Mouse (Mus musculus): Measurements from ENCODE around the gene Grip2. TPM values are rescaled to one million over a fixed set of nuclear protein-coding genes. Genes with fewer than 3 reads are reported as not detected.

Gene Grip2
- polyA plus RNA-seq, 1 experiment from 2014 or later, result 0.46 TPM

DNA sequence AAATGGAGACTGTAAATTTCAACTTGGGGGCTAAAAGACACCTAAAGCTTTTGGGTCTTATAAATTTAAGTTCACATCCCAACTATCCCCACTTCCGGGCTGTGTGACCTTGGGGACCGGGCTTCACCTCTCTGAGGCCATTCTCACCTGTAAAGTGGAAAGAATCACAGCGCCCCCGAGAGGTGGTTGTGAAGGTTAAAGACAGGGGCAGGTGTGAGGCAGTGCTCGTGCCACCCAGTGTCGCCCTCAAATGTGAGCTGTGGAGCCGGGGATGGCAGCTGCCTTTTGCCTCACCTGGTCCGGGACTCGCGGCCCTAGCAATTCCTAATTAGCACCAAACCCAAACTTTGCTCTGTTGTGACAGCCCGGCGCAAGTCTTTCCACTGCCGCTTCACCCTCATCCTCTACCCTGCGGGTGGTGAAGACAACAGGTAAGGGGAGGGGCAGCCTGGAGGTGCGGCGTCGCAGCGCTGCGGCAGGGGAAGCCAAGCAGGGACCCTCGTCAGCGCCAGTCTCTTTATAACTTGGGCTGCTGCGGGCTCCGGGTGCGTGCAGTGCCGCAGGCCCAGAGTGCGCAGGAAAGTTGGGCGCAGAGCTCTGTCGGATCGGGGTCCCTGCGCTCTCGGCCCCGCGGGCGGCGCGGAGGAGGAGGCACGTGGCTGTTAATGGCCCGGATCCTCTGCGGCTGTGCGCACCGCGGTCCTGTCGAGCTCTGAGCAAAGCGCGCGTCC lies 16.0 kb upstream of the Grip2 start:
- Histone ChIP-seq H3K27me3 (ENCODE audit: control insufficient read depth, insufficient read depth, low read length) (peaks cover 28% of the 10 kb centered on the region), H3K36me3 (ENCODE audit: control insufficient read depth, insufficient read depth, low read length) (no peaks in the 10 kb centered on the region), H3K9ac (ENCODE audit: low read length) (peak overlapping the region; percentile 53), H3K4me2 (peak overlapping the region; percentile 94), H3K9me3 (ENCODE audit: control insufficient read depth, low read length) (no peaks in the 10 kb centered on the region), H3K27ac (ENCODE audit: low read depth, low read length) (no peak overlapping the region), H3K4me1 (ENCODE audit: control insufficient read depth, insufficient read depth, low read length) (peaks cover 16% of the 10 kb centered on the region), H3K4me3 (ENCODE audit: low read depth, low read length) (peak overlapping the region; percentile 55)
- ATAC-seq (ENCODE audit: low FRiP score) (peak; percentile 31), DNase-seq (ENCODE audit: low spot score, missing footprints) (peak; percentile 92)
- WGBS, result 3% methylated on average over 44 of the region's 46 CpGs

DNA sequence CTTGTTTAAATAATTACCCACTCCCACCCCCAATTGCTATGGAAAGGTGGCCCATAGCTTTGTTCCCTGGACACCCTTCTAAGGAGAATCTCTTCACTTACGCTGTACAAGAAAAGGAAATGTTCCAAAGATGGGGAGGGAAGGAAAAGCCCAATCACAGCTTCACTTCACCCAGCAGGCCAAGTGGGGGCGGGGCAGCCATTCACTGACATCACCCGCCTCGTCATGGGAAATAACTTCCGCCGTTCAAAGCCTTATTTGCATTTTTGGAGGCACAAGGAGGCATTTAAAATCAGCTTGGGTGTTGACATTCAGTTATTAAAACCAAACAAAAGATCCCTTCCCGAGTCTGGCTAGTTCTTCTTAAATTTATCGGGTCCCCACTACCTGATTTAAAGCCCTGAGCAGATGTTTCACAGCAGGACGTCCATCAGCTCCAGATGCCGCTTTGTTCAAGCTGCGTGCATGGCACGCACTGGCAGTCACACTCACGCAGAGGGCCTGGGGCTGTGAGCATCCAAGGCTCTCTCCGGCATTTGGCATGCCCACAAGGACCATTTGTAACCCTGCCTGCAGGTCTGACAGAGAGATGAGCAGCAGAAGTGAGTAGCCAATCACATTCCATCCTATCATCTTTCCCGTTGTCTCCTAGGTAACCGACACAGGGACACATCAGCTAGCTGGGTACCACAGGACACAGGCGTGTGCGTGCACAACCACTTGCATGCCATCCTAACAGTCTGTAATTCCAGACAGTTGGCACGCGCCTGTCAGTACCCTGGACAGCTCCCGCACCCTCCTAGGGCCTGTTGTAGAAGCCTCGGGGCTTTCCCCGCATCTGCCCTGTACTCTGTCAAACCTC lies 12.2 kb upstream of the Grip2 start:
- Histone ChIP-seq H3K27ac (ENCODE audit: low read depth, low read length) (peak overlapping the region; percentile 67), H3K27me3 (ENCODE audit: control insufficient read depth, insufficient read depth, low read length) (peaks cover 24% of the 10 kb centered on the region), H3K9ac (ENCODE audit: low read length) (peak overlapping the region; percentile 51), H3K9me3 (ENCODE audit: control insufficient read depth, low read length) (no peaks in the 10 kb centered on the region), H3K4me1 (ENCODE audit: control insufficient read depth, insufficient read depth, low read length) (peaks cover 16% of the 10 kb centered on the region), H3K4me3 (ENCODE audit: low read depth, low read length) (peak overlapping the region; percentile 22), H3K4me2 (peak overlapping the region; percentile 49), H3K36me3 (ENCODE audit: control insufficient read depth, insufficient read depth, low read length) (no peaks in the 10 kb centered on the region)
- DNase-seq (ENCODE audit: low spot score, missing footprints), result peak; percentile 96
- ATAC-seq (ENCODE audit: low FRiP score), result peak; percentile 81
- WGBS, result 6% methylated on average over 23 of the region's 23 CpGs

DNA sequence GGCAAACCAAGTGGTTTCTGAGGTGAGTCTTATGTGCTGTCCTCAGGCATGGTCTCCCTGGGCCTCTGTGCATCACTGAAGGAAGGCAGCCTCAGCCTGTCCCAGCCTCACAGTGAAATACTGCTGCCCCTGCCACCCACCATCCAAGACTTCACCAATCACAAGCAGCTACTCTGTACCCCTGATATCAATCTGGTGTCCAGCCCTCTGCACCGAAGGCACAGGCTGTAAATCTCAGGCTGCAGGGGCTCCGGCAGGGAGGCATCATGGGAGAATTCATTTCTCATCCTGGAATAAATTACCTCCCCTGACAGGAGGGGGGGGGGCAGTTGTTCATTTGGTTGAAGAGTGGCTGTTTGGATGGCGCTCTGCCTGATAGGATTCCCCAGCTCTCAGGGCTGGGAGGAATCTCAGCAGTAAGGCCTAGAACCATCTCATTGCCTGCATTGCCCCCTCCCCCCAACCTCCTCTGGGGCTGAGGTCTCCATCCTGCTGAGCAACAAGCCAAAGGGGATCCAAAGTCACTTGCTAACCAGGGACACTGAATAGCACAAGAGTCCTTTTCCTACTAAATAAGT lies 5.9 kb upstream of the Grip2 start:
- 83% methylated on average over 3 of the region's 3 CpGs for WGBS
- Histone ChIP-seq H3K27ac (ENCODE audit: low read depth, low read length) (no peak overlapping the region), H3K36me3 (ENCODE audit: control insufficient read depth, insufficient read depth, low read length) (no peaks in the 10 kb centered on the region), H3K4me3 (ENCODE audit: low read depth, low read length) (no peak overlapping the region), H3K9ac (ENCODE audit: low read length) (no peak overlapping the region), H3K4me2 (no peak overlapping the region), H3K9me3 (ENCODE audit: control insufficient read depth, low read length) (no peaks in the 10 kb centered on the region), H3K4me1 (ENCODE audit: control insufficient read depth, insufficient read depth, low read length) (no peaks in the 10 kb centered on the region), H3K27me3 (ENCODE audit: control insufficient read depth, insufficient read depth, low read length) (no peaks in the 10 kb centered on the region)
- ATAC-seq (ENCODE audit: low FRiP score) (no peak), DNase-seq (ENCODE audit: low spot score, missing footprints) (no peak)

GRCm38 (mm10) chr6:91827926-91828325 lies 876 bp upstream of the Grip2 start:
- DNase-seq (ENCODE audit: low spot score, missing footprints), result no peak
- no peak overlapping the region for H3K4me2 ChIP-seq
- no peaks in the 10 kb centered on the region for H3K36me3 ChIP-seq (ENCODE audit: control insufficient read depth, insufficient read depth, low read length)
- H3K4me3 ChIP-seq (ENCODE audit: low read depth, low read length), result no peak overlapping the region
- no peak overlapping the region for H3K27ac ChIP-seq (ENCODE audit: low read depth, low read length)
- H3K4me1 ChIP-seq (ENCODE audit: control insufficient read depth, insufficient read depth, low read length), result no peaks in the 10 kb centered on the region
- no peak overlapping the region for H3K9ac ChIP-seq (ENCODE audit: low read length)
- no peaks in the 10 kb centered on the region for H3K27me3 ChIP-seq (ENCODE audit: control insufficient read depth, insufficient read depth, low read length)
- no peak for ATAC-seq (ENCODE audit: low FRiP score)
- no peaks in the 10 kb centered on the region for H3K9me3 ChIP-seq (ENCODE audit: control insufficient read depth, low read length)
- WGBS, result 86% methylated on average over 5 of the region's 5 CpGs

DNA sequence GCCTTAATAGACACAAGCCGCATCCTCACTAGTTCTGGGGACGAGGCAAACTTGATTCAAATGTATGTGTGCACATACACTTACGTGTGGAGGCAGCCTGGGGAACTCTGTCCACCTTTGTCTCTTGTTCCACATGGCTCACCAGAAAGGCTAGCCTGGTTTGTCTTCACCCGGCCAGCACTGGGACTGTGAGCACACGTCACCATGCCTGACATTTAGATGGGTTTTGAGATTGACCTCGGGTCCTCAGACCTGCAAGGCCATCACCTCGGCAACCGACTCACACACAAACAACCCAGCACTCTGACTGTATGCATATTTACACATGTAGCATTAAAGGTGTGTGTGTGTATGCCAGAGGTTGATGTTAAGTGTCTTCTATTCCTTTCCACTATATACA lies 8.8 kb downstream of the Grip2 start:
- no peaks in the 10 kb centered on the region for H3K36me3 ChIP-seq (ENCODE audit: control insufficient read depth, insufficient read depth, low read length)
- no peaks in the 10 kb centered on the region for H3K9me3 ChIP-seq (ENCODE audit: control insufficient read depth, low read length)
- no peak for ATAC-seq (ENCODE audit: low FRiP score)
- no peak for DNase-seq (ENCODE audit: low spot score, missing footprints)
- H3K4me2 ChIP-seq, result no peak overlapping the region
- no peak overlapping the region for H3K9ac ChIP-seq (ENCODE audit: low read length)
- no peaks in the 10 kb centered on the region for H3K4me1 ChIP-seq (ENCODE audit: control insufficient read depth, insufficient read depth, low read length)
- H3K27ac ChIP-seq (ENCODE audit: low read depth, low read length), result no peak overlapping the region
- no peak overlapping the region for H3K4me3 ChIP-seq (ENCODE audit: low read depth, low read length)
- no peaks in the 10 kb centered on the region for H3K27me3 ChIP-seq (ENCODE audit: control insufficient read depth, insufficient read depth, low read length)
- 79% methylated on average over 8 of the region's 8 CpGs for WGBS

DNA sequence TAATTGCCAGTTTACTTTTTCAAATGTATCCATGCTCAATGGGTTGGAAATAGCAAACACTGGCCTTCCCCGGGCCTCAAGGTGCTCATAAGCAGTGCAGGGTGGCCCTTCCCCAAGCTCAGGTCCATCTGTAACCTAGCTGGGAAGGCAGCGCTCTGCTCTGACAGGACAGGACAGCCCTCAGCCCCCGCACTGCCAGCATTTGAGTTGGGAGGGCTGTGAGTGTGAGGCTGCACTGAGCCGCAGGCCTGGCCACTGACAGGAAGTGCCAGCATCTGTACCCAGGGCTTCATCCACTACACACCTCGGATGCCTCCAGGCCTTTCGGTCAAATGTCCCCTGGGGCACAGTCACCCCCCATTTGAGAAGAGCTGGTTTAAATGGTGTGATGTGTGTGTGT lies 11.1 kb downstream of the Grip2 start:
- WGBS, result 89% methylated on average over 6 of the region's 6 CpGs
- Histone ChIP-seq H3K4me3 (ENCODE audit: low read depth, low read length) (no peak overlapping the region), H3K9me3 (ENCODE audit: control insufficient read depth, low read length) (no peaks in the 10 kb centered on the region), H3K4me1 (ENCODE audit: control insufficient read depth, insufficient read depth, low read length) (no peaks in the 10 kb centered on the region), H3K27me3 (ENCODE audit: control insufficient read depth, insufficient read depth, low read length) (no peaks in the 10 kb centered on the region), H3K9ac (ENCODE audit: low read length) (no peak overlapping the region), H3K4me2 (no peak overlapping the region), H3K27ac (ENCODE audit: low read depth, low read length) (no peak overlapping the region), H3K36me3 (ENCODE audit: control insufficient read depth, insufficient read depth, low read length) (no peaks in the 10 kb centered on the region)
- ATAC-seq (ENCODE audit: low FRiP score) (no peak), DNase-seq (ENCODE audit: low spot score, missing footprints) (no peak)

DNA sequence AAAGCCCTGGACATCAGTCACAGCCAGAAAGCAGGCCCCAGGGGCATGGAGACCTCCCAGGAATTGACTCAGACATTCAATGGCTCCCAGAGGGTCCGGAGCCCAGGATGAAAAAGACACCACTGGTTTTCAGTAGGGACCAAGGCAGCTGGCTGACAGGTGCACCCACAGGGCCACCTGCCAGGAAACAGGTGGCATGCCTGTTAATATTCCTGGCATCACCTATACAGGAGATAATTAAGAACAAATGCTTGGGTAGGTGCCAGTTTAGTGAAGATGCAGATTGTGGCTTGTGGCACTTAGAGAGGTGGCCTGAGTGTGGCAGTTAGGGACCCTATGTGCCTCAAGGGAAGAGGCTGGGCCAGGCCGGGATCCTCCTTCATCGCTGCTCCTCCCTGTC lies 13.4 kb downstream of the Grip2 start:
- Histone ChIP-seq H3K36me3 (ENCODE audit: control insufficient read depth, insufficient read depth, low read length) (no peaks in the 10 kb centered on the region), H3K4me1 (ENCODE audit: control insufficient read depth, insufficient read depth, low read length) (no peaks in the 10 kb centered on the region), H3K9ac (ENCODE audit: low read length) (no peak overlapping the region), H3K4me3 (ENCODE audit: low read depth, low read length) (no peak overlapping the region), H3K4me2 (no peak overlapping the region), H3K9me3 (ENCODE audit: control insufficient read depth, low read length) (no peaks in the 10 kb centered on the region), H3K27ac (ENCODE audit: low read depth, low read length) (no peak overlapping the region), H3K27me3 (ENCODE audit: control insufficient read depth, insufficient read depth, low read length) (no peaks in the 10 kb centered on the region)
- WGBS, result 88% methylated on average over 3 of the region's 3 CpGs
- ATAC-seq (ENCODE audit: low FRiP score) (no peak), DNase-seq (ENCODE audit: low spot score, missing footprints) (no peak)

DNA sequence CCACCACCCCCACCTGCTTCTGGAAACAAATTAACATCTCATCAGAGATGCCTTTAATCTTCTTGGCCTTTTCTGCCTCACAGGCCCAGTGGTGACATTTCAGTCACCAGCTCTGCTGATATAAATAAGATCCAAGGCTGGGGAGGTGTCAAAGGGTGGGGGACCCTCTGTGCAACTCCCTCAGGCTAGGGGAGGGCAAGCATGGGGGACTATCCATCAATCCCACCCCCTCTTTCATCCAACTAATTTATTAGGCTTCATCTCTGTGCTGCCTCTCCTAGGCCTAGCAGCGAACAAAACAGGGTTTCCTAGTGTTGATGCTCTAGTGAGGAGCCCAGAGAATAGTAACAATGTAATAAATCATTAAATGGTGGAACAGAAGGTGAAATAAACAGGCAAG lies 17.0 kb downstream of the Grip2 start:
- H3K4me3 ChIP-seq (ENCODE audit: low read depth, low read length), result no peak overlapping the region
- ATAC-seq (ENCODE audit: low FRiP score) (no peak), DNase-seq (ENCODE audit: low spot score, missing footprints) (no peak)
- WGBS, result 58% methylated on average over 1 of the region's 1 CpGs
- H3K9ac ChIP-seq (ENCODE audit: low read length), result no peak overlapping the region
- H3K36me3 ChIP-seq (ENCODE audit: control insufficient read depth, insufficient read depth, low read length), result no peaks in the 10 kb centered on the region
- no peaks in the 10 kb centered on the region for H3K4me1 ChIP-seq (ENCODE audit: control insufficient read depth, insufficient read depth, low read length)
- H3K4me2 ChIP-seq, result no peak overlapping the region
- no peaks in the 10 kb centered on the region for H3K9me3 ChIP-seq (ENCODE audit: control insufficient read depth, low read length)
- H3K27me3 ChIP-seq (ENCODE audit: control insufficient read depth, insufficient read depth, low read length), result peaks cover 5% of the 10 kb centered on the region; the same call in 1 of the 2 replicates
- no peak overlapping the region for H3K27ac ChIP-seq (ENCODE audit: low read depth, low read length)

DNA sequence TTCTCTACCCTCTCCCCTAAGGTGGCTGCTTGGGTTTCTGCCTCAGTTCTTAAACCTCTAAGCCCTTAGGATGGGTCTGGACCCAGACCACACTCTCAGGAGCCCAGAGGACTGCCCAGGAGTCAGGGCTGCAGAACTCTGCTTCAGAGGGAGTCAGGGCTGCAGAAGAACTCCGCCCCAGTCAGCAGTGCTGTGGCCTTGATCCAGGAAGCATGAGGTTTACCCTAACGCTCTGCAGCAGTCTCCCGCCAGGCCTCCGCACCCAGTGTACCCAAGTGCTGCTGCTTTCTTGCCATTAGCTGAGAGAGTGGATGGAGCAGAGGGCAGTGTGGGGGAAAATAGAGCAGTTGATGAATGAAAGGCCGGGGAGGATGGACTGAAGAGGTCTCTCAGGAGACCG lies 19.0 kb downstream of the Grip2 start:
- no peaks in the 10 kb centered on the region for H3K4me1 ChIP-seq (ENCODE audit: control insufficient read depth, insufficient read depth, low read length)
- WGBS, result 59% methylated on average over 6 of the region's 6 CpGs
- no peak overlapping the region for H3K9ac ChIP-seq (ENCODE audit: low read length)
- H3K4me2 ChIP-seq, result no peak overlapping the region
- H3K27ac ChIP-seq (ENCODE audit: low read depth, low read length), result no peak overlapping the region
- peaks cover 5% of the 10 kb centered on the region; the same call in 1 of the 2 replicates for H3K27me3 ChIP-seq (ENCODE audit: control insufficient read depth, insufficient read depth, low read length)
- H3K9me3 ChIP-seq (ENCODE audit: control insufficient read depth, low read length), result no peaks in the 10 kb centered on the region
- DNase-seq (ENCODE audit: low spot score, missing footprints) (no peak), ATAC-seq (ENCODE audit: low FRiP score) (no peak)
- no peak overlapping the region for H3K4me3 ChIP-seq (ENCODE audit: low read depth, low read length)
- H3K36me3 ChIP-seq (ENCODE audit: control insufficient read depth, insufficient read depth, low read length), result no peaks in the 10 kb centered on the region

Data from midbrain, embryonic 11.5 days (tissue).